Mouse (Mus musculus) ES-Bruce4 (cell line): Measurements from ENCODE around the gene Dlk1.

Source experiments
- CTCF ChIP-seq: IDR thresholded peaks from one replicate; pipeline ENCODE4 v1.8.1; 2011; ENCODE audit warnings: low read depth, low read length
- EP300 ChIP-seq: IDR thresholded peaks from 2 replicates; pipeline ENCODE4 v1.6.1; 2011; ENCODE audit warnings: low read depth, low read length; ENCODE audit not compliant: insufficient read depth
- POLR2A ChIP-seq: IDR thresholded peaks from one replicate; pipeline ENCODE4 v1.8.1; 2011; ENCODE audit warnings: low read length; ENCODE audit not compliant: insufficient read depth

DNA sequence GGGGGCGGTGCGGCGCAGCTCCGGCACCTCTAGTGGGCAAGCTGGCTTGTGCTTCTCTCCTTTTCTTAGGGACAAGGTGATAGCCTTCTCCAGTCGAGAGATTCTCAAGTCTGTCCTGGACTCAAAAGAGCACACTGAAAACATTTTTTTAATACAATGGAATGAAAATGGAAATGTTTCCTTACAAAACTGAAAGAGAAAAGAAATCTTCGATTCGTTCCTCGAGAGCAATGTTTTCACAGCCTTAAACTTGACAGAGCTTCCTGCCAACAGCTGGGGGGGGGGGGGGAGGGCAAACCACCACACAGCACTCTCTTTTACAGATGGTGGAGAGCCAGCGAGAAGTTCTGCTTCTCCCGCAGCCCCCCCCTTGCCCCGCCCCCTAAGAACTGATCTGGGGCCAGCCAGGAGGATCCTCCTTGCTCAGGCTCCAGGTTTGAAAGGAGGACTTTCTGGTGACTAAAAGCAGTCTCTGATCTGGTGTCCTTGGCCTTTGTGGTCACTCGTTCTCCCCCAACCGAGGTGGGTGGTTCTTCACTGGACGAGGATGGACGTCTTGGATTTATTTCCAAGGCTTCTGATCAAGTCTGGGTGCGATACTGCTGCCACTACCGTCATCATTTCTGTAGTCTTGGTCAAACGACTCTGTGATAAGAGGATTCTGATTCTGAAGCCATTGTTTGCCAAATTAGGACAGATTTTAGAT, 6.2 kb upstream of the Dlk1 start:
- no peak for TF ChIP-seq CTCF
- TF ChIP-seq POLR2A: no peak
- TF ChIP-seq EP300: no peak
